ENCODE assay signal across 19 mouse cellular contexts in genomic region chr16:58194619-58195497, GRCm38 (mm10).
DNase-seq lines count a peak whose midpoint lies in the region; ATAC-seq and TF ChIP-seq lines count a peak whose summit lies in the region.
"Had no signal": no experiment of that assay in that cellular context is flagged by ENCODE, and none has a peak within 500 bp of the region (broad histone marks: within the 10 kb centered on the region; RNA-seq: fewer than 3 reads in every experiment).

No protein-coding gene starts in this region.

- ATAC-seq in intestine, embryonic 14.5 days (replicated peaks; ENCODE audit: low FRiP score, low TSS enrichment, low read depth): 0 out of 2 replicates have a peak, but pooled peaks have one; percentile 62
- no peak for ATAC-seq in intestine, postnatal 0 days
- ATAC-seq in lung, embryonic 16.5 days (ENCODE audit: low read depth): peak; percentile 28; the same call in 1 of the 2 replicates
- peak; percentile 80 for ATAC-seq in limb, embryonic 14.5 days (ENCODE audit: low FRiP score, low read depth)
- ATAC-seq in cerebellum, adult (ENCODE audit: insufficient number of reproducible peaks, low FRiP score, low TSS enrichment): no peak
- ATAC-seq: activated CD4-positive, CD25-positive, alpha-beta regulatory T cell, adult 4 months; forebrain, embryonic 15.5 days; Patski had no signal

- H3K9ac ChIP-seq in intestine, embryonic 14.5 days (ENCODE audit: low read length): no peak overlapping the region
- H3K9ac ChIP-seq in intestine, postnatal 0 days (ENCODE audit: low read depth, low read length): no peak overlapping the region
- no peak overlapping the region for H3K9ac ChIP-seq in lung, embryonic 16.5 days (ENCODE audit: low read length)
- no peak overlapping the region for H3K9ac ChIP-seq in limb, embryonic 14.5 days (ENCODE audit: low read depth, low read length, severe bottlenecking)
- H3K9ac ChIP-seq: embryonic facial prominence, embryonic 12.5 days; forebrain, embryonic 15.5 days; heart, embryonic 12.5 days; hindbrain, embryonic 14.5 days had no signal

- H3K27ac ChIP-seq in intestine, embryonic 14.5 days (ENCODE audit: low read depth): no peak overlapping the region
- H3K27ac ChIP-seq in intestine, postnatal 0 days (ENCODE audit: low read depth, low read length): no peak overlapping the region
- H3K27ac ChIP-seq in lung, embryonic 16.5 days (ENCODE audit: low read length): no peak overlapping the region
- H3K27ac ChIP-seq in limb, embryonic 14.5 days (replicated peaks; ENCODE audit: low read depth, low read length): no peak overlapping the region
- H3K27ac ChIP-seq: embryonic facial prominence, embryonic 12.5 days; forebrain, embryonic 15.5 days; hindbrain, embryonic 10.5 days; hindbrain, embryonic 14.5 days had no signal

- no peak overlapping the region for H3K4me3 ChIP-seq in intestine, embryonic 14.5 days (ENCODE audit: low read depth, low read length)
- no peak overlapping the region for H3K4me3 ChIP-seq in intestine, postnatal 0 days (ENCODE audit: low read depth, low read length)
- H3K4me3 ChIP-seq in lung, embryonic 16.5 days (ENCODE audit: low read length): no peak overlapping the region
- H3K4me3 ChIP-seq in limb, embryonic 14.5 days (replicated peaks; ENCODE audit: low read length): no peak overlapping the region
- H3K4me3 ChIP-seq: embryonic facial prominence, embryonic 12.5 days; forebrain, embryonic 15.5 days; heart, embryonic 12.5 days; hindbrain, embryonic 10.5 days had no signal

- no peak for DNase-seq in intestine, embryonic 14.5 days (ENCODE audit: low spot score)
- no peak for DNase-seq in lung, postnatal 4 days
- DNase-seq in limb, embryonic 14.5 days (ENCODE audit: low spot score): peak; percentile 72
- no peak for DNase-seq in cerebellum, postnatal 36 days
- DNase-seq: adrenal gland, postnatal 36 days; cerebellum, adult 11 months; cerebellum, adult 8-10 months; cerebellum, postnatal 14 days; gastrocnemius, postnatal 10 days had no signal

- no peaks in the 10 kb centered on the region for H3K36me3 ChIP-seq in intestine, embryonic 14.5 days (ENCODE audit: control insufficient read depth, insufficient read depth, low read length)
- no peaks in the 10 kb centered on the region for H3K36me3 ChIP-seq in intestine, postnatal 0 days (ENCODE audit: control insufficient read depth, insufficient read depth)
- H3K36me3 ChIP-seq in lung, embryonic 16.5 days (ENCODE audit: control insufficient read depth, insufficient read depth, low read length): no peaks in the 10 kb centered on the region
- no peaks in the 10 kb centered on the region for H3K36me3 ChIP-seq in limb, embryonic 14.5 days (ENCODE audit: control insufficient read depth, insufficient read depth, low read length)
- H3K36me3 ChIP-seq: embryonic facial prominence, embryonic 12.5 days; forebrain, embryonic 15.5 days; heart, embryonic 12.5 days; hindbrain, embryonic 10.5 days had no signal

- 36% methylated on average over 5 of the region's 5 CpGs for WGBS in intestine, embryonic 14.5 days
- 55% methylated on average over 5 of the region's 5 CpGs for WGBS in intestine, postnatal 0 days
- 51% methylated on average over 5 of the region's 5 CpGs for WGBS in lung, embryonic 16.5 days
- WGBS in limb, embryonic 14.5 days: 61% methylated on average over 5 of the region's 5 CpGs

- no peaks in the 10 kb centered on the region for H3K27me3 ChIP-seq in intestine, embryonic 14.5 days (replicated peaks; ENCODE audit: control insufficient read depth, insufficient read depth, low read length)
- no peaks in the 10 kb centered on the region for H3K27me3 ChIP-seq in intestine, postnatal 0 days (replicated peaks; ENCODE audit: control insufficient read depth, insufficient read depth, low read length)
- H3K27me3 ChIP-seq in lung, embryonic 16.5 days (ENCODE audit: control insufficient read depth, insufficient read depth, low read depth, low read length): no peaks in the 10 kb centered on the region
- no peaks in the 10 kb centered on the region for H3K27me3 ChIP-seq in limb, embryonic 14.5 days (ENCODE audit: control insufficient read depth, insufficient read depth, low read length)
- H3K27me3 ChIP-seq: embryonic facial prominence, embryonic 12.5 days; forebrain, embryonic 15.5 days; heart, embryonic 12.5 days; Patski had no signal

- H3K4me2 ChIP-seq in intestine, embryonic 14.5 days (ENCODE audit: low read length): no peak overlapping the region
- no peak overlapping the region for H3K4me2 ChIP-seq in intestine, postnatal 0 days (replicated peaks; ENCODE audit: low read depth)
- H3K4me2 ChIP-seq in lung, embryonic 16.5 days (ENCODE audit: low read depth, low read length): no peak overlapping the region
- no peak overlapping the region for H3K4me2 ChIP-seq in limb, embryonic 14.5 days (replicated peaks; ENCODE audit: low read depth, low read length, severe bottlenecking)
- H3K4me2 ChIP-seq: embryonic facial prominence, embryonic 12.5 days; forebrain, embryonic 15.5 days; heart, embryonic 12.5 days; hindbrain, embryonic 14.5 days had no signal

- TF ChIP-seq POLR2A in limb, embryonic 14.5 days (IDR thresholded peaks at IDR 0.05; ENCODE audit: borderline replicate concordance, extremely low read depth, insufficient read depth, insufficient read length): no peak

- H3K9me3 ChIP-seq in intestine, embryonic 14.5 days (ENCODE audit: control insufficient read depth, low read length): no peaks in the 10 kb centered on the region
- no peaks in the 10 kb centered on the region for H3K9me3 ChIP-seq in intestine, postnatal 0 days (ENCODE audit: control insufficient read depth)
- no peaks in the 10 kb centered on the region for H3K9me3 ChIP-seq in lung, embryonic 16.5 days (ENCODE audit: control insufficient read depth, low read length)
- no peaks in the 10 kb centered on the region; the same call in 1 of the 2 replicates for H3K9me3 ChIP-seq in limb, embryonic 14.5 days (ENCODE audit: control insufficient read depth, low read length)
- H3K9me3 ChIP-seq: embryonic facial prominence, embryonic 12.5 days; forebrain, embryonic 15.5 days; heart, embryonic 12.5 days; hindbrain, embryonic 10.5 days had no signal

- no peak for TF ChIP-seq CTCF in intestine, postnatal 0 days (IDR thresholded peaks at IDR 0.05; ENCODE audit: low read depth)

- H3K4me1 ChIP-seq in intestine, embryonic 14.5 days (replicated peaks; ENCODE audit: control insufficient read depth, insufficient read depth, low read length): peaks cover 5% of the 10 kb centered on the region; the same call in 1 of the 2 replicates
- H3K4me1 ChIP-seq in intestine, postnatal 0 days (replicated peaks; ENCODE audit: control insufficient read depth, insufficient read depth, low read length): no peaks in the 10 kb centered on the region
- H3K4me1 ChIP-seq in lung, embryonic 16.5 days (replicated peaks; ENCODE audit: control insufficient read depth, insufficient read depth, low read length): no peaks in the 10 kb centered on the region
- H3K4me1 ChIP-seq in limb, embryonic 14.5 days (ENCODE audit: control insufficient read depth, insufficient read depth, low read length): no peaks in the 10 kb centered on the region
- H3K4me1 ChIP-seq: embryonic facial prominence, embryonic 12.5 days; forebrain, embryonic 15.5 days; heart, embryonic 12.5 days; hindbrain, embryonic 10.5 days had no signal

Comparison
In these comparisons a context has a peak if more than half of its experiments do, and no peak if none do; other contexts are left out.
1. ATAC-seq: peak in intestine, embryonic 14.5 days (single experiment), lung, embryonic 16.5 days (single experiment) and limb, embryonic 14.5 days (single experiment); none in intestine, postnatal 0 days (single experiment) and cerebellum, adult (single experiment).